Mouse (Mus musculus) frontal cortex, postnatal 14 days (tissue): ENCODE data around the gene Iah1.

ENCODE experiments used
- DNase-seq, 2 experiments: peaks; one replicate each; pipeline ENCODE4 v3.0.0; 2022; ENCODE audit warnings: low spot score in 2 of 2

The Iah1 gene

DNA sequence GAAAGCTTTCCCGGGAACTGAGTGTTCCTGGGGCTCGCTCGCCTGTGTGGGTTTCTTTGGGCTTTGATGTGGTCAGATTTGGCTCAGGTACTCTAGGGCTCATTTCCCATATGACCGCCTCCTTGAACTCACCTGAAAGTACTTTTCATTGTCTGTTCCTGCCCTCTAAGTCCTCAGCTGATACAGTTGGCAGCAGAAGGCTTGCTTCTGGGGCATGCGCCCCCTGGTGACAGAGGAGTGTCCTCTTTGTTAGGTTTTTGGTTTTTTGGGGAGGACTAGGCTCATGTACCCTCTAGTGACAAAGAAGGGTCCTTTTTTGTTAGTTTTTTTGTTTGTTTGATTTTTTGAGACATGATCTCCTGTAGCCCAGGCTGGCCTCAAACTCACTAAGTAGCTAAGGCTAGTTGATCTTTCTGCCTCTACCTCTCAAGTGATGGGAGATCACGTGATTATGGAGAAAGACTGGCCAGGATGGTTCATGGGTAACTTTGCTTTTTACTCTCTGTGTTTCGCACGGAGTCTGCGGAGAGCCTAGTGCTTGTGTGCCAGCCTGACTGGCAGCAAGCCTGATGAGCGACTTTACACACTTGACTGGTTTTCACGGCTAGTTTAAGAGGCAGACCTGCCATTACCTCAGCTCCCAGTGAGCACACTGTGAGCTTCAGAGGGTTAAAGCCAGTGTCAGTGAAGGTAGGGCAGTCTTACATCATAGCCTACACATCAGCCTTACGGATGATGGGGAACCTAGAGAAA, 2.1 kb downstream of the Iah1 start:
- peak in 1 of 2 experiments; percentile 54 for DNase-seq

DNA sequence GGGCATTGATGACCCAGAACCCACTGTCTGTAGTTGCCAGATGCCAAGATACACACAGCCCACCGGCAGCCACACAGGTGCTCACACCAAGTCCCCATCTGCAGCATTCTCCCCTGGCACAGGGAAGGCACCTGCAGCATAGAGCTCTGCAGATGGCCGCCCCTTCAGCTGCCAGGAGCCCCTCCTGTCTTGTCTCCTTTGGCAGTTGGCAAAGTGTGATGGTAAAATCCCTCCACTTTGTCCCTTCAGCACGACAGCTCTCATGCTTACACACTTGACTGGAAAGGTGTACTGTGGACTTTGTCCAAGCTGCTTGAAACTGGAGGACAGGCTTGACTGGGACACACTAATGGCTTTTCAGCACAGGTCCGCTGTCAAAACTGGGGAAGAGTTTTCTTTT, 4.1 kb downstream of the Iah1 start:
- no peak for DNase-seq

DNA sequence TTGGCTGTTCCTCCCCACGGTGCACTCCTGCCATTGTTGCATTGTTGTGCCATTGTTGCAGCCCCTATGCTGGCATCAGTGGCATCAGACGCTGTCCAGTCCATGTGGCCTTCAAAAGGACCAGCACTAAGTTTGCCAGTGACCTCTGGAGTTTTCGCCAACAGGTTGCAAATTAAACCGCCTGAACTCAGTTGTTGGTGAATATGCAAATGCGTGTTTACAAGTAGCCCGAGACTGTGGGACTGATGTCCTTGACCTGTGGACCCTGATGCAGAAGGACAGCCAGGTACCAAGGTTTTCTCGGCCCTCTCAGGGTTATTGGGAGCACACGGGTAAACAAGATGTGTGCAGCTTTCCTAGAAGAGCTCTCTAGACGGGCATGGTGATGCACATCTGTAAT, 5.0 kb downstream of the Iah1 start:
- DNase-seq, result no peak

DNA sequence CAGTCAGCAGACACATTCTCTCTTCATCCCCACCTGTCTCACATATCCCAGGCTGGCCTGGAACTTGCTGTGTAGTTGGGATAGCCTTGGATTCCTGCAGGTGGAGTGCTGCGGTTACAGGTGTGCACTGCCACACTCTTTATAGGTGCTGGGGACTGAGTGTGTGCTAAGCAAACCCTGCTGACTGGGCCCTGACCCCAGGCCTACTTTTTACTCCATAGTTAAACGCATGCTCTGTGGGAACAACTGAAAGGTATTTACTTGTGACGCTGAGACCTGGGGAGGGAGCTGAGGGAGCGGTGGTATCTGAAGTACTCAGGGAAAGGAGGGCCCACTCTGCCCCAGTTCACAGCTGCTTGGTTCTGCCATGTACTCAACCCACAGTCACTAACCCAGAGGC, 6.1 kb downstream of the Iah1 start:
- no peak for DNase-seq

DNA sequence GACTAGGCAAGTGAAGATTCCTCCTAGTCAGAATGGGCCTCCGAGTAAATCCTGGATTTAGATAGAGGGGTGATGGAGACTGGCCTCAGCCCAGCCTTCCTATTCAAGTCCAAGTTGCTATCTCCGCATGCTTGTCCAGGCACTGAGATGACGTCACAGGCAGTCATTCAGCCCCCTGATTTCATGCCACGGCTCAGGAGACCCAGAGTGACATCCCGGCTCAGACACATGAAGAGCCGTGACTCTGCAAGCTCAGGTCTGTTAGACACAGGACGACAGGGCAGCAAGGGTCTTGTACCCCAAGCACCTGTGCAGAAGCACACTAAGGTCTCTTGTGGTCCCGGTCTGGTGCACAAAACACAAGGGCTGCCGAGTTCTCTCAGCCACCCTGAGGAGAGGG, 6.7 kb downstream of the Iah1 start:
- no peak for DNase-seq

DNA sequence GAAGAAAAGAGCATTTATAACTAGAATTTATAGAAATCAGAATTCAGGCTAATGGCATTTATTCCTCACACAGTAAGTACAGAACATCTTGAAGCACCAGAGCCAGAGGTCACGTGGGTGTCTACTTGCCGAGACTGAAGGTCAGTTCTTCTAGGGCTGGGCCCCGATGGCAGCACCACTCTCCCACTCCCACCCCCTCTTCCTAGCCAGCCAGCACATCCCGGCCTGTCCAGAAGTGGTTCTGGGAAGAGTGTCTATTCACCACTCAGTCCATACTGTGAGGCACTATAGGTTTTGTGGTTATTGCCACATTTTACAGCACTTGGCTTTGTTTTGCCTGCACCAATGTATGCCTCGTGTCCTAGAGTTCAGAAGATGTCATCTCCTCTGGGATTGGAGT, 7.9 kb downstream of the Iah1 start:
- no peak for DNase-seq

DNA sequence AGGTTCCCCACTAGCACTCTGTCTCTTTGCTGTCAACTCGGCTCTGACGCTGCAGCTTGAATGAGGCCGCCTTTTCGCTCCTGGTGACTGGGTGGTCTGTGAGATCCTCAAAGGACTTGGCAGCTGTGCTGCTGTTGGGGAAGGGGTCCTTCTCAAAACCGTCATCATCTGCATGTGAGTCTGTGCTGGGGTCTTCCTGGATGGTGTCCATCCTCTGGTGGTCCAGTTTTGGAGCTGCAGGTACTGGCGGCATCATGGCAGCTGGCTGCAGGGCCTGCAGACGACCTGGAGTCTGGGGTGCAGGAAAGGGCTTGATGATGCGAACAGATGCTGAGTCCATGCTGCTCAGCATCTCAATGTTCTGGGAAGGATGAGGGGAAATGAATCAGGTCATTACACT, 9.1 kb downstream of the Iah1 start:
- DNase-seq, result no peak

DNA sequence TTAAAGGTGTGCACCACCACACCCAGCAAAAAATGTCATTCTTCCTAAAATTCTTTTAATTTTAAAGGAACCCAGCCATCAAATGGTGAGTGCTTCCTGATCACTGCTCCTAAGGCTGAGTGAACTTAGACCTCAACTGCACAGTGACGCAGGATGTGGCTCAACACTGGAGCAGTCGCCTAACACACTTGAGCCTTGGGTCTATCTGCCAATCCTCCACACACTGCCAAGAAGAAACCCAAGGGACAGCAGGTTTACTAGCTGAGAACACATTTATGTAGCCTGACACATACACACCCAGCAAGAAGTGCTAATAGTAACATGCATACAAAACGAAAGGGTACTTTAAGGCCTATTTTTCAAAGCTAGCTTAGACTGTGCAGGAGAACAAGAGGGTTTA, 10.1 kb downstream of the Iah1 start:
- no peak for DNase-seq

DNA sequence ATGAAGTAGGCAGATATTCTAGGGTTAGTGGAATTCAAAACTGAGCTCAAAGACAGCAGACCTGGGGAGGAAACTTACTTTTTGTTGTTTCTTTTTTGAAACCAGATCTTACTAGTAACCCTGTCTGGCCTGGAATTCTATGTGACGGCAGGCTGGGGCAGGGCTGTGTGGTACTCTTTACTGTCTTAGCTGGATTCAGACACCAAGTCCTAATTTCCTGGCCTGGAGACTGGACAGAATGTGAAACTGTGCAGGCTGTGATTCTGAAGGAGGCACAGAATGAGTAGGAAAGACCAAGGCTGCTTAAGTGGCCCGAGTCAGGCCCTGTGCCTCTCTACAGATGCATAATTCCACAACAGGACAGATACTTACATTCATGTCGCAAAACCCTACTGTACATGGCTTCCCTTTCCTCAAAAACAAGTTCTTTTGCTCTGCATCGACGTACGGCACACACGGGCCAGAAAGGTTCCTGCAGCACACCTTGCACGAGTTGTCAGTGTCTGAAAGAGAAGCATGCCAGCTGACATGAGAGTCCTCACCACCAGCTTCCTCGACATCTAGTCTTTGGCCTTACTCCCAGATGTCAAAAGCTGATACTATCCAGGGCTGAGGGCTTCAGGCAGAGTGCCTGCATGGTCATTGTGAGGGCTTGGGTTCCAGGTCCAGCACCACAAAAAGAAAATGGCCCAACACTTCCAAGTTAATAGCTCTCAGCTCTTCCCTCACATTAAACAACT, 13.6 kb downstream of the Iah1 start:
- DNase-seq, result no peak

DNA sequence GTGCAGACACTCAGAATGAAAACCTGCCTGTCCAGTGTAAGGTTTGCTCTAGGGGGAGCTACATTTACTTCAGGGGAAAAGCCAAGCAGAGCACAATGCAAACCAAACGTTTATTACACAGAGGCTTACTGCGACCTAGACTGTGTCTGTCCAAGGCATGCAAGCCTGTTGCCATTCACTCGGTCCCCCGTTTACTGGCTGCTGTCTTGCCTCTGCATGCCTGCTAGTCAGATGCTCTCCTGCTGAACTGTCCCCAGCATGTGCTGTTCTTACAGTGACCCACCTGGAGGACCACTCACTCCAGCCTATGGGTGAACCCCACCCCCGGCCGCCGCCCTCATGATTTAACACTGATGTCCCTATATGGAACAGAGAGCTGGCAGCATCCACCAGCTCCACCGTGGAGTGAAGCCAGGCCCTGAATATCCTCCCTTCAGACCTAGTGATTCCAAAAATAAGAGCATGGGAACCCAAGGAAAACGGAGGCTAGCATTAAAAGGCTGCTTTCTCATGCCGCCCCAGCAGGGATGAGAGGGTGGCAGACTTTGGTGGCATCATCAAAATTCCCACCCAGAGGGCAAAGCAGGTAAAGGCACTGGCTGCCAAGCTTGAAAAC, 14.9 kb downstream of the Iah1 start:
- DNase-seq, result peak; percentile 34 to 44

DNA sequence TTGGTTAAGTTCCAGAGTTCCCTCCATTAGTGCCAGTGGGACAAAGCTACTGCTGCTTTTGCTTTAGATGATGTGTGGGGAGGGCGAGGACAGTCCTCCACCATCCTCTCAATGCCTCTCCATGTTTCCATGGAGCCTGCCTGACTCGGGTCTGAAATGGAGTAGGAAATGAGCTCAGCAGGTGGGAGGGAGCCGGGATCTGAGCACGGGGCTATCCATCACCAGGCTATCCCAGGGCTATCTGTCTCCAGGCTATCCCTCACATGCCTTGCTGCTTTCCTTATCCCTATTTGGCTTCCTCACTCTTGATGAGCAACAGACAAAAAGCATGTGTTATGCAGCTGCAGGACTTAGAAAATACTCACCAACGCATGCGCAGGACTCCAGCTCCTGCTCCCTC, 15.5 kb downstream of the Iah1 start:
- no peak for DNase-seq

DNA sequence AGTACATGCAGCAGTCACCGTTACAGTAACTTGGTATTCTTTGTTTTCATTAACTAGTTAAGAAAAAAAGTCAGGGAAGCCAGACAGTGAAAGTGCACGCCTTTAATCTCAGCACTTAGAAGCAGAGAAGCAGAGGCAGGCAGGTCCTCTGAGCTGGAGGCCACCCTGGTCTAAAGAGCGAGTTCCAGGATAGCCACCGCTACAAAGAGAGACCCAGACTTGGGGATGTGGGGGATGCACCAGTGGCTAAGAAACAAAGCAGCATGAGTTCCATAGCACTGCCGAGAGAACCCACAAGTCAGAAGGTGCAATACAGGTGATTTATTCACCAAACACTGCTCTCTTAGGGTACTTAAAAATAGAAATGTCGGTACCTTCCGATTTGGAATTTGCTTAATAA, 16.8 kb downstream of the Iah1 start:
- no peak for DNase-seq

DNA sequence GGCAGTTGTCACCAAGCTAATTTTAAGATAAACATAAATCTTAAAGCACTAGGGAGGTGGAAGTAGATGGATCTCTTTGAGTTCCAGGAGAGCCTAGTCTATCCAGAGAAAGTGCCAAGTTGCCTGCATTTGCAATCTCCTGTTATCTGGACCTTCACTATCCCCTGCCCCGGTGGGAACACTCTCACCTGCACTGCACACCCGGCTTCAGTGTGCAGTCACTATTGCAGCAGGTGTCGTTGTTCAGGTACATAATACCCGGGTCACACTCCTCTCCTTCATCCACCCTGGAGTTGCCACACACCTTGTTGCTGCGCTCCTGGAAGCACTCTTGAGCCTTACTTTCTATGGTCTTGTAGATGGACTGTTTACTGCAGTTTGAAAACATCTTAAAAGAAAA, 17.6 kb downstream of the Iah1 start:
- DNase-seq, result no peak

DNA sequence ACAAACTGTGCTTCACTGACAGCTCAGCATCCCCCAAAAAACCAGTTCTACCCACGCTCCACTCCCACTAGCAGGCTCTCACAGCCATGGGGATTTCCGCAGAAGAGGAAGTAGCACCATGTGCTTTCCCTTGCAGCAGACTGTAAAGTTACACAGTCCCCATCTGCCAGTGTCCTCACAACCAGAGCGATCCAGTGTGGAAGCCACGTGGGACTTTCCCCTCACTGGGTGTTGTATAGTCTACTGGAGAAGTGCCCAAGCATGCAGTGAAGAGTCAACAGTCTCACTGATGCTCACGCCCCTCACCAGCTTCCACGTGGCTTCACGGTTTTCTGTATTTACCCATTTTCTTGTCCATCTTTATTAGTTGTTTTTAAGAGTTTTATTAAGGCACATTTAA, 19.7 kb downstream of the Iah1 start:
- peak in 1 of 2 experiments; percentile 48 for DNase-seq

DNA sequence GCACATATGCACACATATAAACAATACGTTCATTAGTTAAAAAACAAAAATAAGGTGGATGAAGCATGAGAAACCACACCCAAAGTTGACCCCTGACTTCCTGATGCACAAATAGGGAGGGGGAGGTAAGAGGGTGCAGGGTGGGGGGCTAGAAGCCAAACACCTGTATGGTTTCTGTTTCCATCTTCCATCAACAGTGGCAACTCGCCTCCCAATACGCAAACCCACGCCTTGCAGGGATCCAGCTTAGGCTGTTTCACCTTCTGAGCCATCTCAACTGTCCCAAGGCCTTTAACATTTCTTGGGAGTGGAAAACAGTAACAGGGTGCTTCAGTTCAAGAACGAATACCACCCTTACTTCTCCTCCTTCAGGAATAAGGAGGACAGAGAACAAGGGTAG, 21.0 kb downstream of the Iah1 start:
- DNase-seq, result no peak

DNA sequence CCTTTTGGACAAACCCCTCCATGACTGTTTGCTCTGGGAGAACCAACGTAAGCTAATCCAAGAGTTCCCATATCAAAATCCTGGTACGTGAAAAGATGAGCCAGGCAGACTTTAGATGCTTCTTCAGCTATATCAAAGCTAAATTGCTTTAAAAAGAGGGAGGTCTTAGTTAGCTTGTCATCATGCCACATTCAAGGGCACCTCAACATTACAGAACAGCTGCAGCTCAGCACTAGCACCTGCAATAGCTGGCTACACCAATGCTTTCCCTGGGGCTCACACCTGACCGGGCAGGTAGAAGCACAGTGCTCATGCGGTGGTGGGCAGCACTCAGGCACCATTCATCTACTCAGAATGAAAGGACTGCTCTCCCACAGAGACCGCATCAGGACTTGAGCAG, 24.5 kb downstream of the Iah1 start:
- DNase-seq, result no peak

DNA sequence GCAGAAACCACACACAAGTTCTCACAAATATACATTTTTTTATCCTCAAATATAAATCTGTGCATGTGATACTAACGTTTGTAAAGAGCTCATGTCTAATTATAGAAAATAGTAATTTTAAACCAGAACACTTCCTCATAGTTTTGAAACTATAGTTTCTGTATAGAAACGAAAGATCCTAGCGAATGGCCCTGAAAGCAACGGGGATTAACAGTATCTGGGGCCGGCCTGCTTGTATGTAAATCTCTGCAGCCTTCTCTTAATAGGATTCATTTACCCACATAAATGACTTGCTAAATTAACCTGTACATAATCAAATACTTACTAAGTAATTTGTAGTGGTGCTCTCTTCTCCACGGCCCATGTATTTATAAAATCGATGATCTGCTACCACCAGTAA, 30.8 kb downstream of the Iah1 start:
- DNase-seq, result no peak

DNA sequence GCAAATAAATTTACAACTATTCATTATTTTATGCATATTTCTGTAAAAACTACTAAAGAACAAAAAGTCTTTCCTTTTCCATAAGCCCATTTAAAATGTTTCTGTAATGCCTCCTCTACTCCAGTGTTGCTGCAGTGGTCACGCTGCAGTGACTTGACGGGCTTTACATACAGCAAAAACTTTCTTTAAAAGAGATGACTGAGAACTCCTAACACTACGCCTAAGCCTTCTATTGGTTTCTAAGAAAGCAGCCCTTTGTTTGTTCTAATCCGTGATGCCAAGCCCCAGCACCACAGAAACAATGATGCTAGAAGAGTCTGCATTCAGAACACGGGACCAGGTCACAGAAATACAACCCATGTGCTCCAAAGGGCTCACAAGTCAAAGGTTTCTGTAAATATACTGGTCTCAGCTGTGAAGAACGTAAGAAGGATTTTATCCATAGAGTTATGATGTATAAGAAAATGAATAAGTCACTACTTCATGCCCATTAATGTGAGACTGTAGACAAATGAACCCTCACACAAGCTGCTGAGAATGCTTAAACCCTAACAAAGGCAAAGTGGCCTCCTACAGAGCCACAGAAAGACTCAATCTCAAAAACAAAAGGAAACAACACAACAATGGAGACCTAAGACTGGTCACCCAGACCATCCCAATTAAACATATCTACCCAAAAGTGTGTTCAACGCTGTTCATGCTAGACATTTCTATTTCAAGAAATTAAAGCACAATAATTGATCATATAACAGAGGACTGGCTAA, 34.1 kb downstream of the Iah1 start:
- DNase-seq, result no peak

DNA sequence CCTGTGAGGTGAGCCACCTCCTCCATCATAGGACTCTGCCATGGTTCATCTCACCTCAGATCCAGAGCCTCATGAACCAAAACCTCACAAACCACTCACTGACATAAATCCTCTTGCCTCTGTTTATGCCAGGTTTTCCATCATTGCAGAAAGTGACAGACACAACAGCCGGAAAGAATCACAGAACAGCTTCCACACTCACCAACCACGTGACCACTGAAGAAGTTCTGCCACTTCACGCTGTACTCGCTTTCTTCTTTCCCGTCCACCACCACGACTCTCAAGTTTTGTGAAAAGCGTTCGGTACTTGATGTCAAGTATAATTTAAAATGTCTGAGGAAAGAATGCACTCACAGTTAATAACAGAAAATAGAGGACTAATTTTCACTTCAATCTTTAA, 37.5 kb downstream of the Iah1 start:
- no peak for DNase-seq

DNA sequence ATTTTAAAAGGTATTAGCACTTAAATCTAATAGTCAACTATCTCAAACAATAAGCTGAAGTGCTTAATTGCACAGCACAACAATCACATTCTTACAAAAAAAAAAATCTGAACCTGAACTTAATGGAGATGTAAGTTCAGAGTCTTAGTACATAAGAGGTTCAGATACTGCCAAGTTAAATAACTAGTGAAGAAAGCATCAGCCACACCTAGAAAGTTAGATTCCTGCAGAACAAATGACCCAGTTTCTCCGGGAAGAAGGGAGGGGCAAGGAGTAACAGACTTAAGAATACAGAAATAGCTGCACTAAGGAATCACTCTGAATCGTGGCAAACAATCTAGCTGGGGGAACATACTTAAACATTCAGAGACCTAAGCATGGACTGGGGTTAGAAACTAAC, 46.5 kb downstream of the Iah1 start:
- no peak for DNase-seq

DNA sequence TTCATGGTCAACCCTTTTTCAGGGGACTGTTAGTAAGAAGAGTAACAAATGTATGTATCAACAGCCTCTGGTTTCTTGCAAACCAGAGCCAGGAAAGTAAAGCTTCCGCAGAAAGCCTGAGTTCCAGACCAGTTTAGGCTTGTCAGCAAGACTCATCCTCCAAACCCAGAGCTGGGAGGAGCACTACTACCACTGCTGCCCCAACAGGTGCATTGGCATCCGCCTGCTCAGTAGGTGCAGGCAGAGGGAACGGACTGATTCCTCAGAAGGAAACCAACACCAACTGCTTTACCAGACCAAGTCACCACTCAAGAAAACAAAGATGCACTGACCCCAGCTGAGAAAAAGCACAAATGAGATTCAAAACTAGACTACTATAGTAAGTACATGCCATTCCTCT, 47.0 kb downstream of the Iah1 start:
- DNase-seq, result no peak

DNA sequence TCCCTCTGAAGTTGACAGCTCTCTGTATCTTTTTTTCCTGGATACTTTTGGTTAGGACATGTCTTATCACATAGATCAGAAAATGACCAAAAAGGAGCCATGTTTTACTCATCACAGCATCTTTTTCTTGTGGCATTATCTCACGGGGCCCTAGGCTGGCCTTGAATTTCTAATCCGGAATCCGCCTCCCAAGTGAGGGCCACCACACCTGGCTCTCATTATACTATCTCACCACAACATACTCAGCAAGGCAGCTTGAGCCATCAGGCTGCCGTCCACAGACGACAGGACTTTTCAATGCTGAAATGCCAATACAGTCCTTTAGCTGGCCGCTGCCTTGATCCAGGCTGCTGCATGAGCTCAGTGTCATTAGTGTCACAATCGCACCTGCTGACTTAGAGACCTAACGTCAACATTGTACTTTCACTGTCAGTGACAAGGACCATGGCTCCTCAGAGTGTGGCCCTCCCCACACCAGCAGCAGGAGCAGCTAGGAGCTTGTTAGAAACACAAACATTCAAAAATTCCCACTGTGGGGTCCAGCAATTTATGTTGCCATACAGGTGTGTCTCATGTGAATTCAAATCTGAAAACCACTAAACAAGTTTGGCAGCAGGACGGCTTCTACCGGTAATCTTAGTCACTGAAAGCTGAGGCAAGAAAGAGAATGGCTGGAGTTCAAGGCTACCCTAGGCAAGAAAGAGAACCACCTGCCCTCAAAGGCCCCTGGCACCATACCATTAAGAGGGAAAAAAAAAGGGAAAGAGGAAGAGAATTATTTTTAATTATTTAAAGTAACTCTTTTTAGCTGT, 48.6 kb downstream of the Iah1 start:
- no peak for DNase-seq
